Mouse (Mus musculus): ENCODE data around the gene Aplf.

Gene Aplf

DNA sequence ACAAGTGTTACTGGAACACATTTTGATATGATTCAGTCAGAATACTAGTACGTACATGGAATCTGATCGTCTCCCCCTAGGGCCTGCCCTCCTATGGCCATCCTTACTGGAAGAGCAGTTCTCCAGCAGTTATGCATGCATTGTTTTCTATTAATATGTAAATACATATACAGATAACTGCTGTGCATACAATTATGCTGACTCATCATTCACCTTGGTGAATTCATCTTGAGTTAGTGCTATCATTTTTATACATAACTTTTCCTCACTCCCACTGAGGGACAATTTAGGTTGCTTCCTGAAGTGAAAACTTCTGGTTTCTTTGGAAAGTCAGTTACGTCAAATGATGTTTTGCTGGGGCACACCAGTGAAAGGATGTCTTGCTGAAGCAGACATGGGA lies 48.8 kb downstream of the Aplf start:
- no peak for DNase-seq (ENCODE audit: low spot score in 2 of 2)

DNA sequence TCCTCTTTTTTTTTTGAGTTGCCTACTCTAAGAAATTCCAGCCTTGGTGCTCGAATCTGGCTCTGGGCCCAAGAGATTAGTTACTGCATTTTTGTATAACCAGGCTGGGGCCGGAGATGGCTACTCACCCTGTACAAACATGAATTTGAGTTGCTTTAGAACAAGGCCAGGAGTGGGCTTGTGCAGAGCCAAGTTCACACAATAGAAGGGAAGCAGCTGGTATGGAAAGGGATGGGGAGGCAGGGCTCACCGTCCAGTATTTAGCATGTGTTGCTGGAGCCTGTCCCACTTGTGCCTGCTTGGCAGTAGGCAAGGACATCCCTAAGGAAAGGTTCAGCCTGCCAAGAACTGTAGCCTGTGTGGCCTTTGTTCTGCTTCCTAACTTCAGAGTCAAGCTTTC lies 50.7 kb downstream of the Aplf start:
- no peak for DNase-seq (ENCODE audit: low spot score in 2 of 2)

DNA sequence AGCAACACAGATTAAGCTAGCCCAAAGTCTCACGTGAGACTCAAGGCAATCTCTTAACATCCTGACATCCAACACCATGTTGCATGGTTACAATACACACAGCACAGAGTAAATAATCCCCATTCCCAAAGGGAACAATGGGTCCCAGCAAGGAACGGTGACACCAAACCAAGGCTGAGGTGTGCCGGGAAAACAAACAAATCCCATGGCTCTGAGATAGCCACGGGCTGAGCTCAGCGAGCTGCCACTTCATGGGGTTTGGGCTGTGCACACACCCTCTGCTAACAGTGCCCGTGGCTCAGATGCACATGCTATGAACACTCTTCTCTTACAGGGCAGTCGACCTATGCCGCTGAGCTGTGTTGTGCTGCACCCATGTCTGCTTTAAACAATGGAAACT lies 54.0 kb downstream of the Aplf start:
- DNase-seq (ENCODE audit: low spot score in 2 of 2): no peak

DNA sequence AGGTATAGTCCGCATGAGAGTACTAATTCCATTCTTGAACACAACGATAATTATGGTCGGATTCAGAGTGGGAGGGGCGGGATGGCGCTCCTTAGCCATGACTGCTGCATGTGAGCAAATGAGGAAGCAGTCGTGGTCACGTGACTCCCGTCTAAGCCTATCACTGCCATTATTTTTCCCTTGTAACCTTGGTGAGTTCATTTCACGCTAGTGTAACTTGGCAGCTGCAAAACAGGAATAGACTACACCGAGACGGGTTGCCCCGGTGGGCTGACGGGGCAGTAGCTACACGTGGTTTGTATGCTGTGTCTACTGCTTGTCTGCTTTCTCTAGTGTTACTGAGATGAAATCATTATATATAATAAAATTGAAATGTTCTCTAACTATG lies 56.3 kb downstream of the Aplf start:
- DNase-seq (ENCODE audit: low spot score in 2 of 2): no peak

DNA sequence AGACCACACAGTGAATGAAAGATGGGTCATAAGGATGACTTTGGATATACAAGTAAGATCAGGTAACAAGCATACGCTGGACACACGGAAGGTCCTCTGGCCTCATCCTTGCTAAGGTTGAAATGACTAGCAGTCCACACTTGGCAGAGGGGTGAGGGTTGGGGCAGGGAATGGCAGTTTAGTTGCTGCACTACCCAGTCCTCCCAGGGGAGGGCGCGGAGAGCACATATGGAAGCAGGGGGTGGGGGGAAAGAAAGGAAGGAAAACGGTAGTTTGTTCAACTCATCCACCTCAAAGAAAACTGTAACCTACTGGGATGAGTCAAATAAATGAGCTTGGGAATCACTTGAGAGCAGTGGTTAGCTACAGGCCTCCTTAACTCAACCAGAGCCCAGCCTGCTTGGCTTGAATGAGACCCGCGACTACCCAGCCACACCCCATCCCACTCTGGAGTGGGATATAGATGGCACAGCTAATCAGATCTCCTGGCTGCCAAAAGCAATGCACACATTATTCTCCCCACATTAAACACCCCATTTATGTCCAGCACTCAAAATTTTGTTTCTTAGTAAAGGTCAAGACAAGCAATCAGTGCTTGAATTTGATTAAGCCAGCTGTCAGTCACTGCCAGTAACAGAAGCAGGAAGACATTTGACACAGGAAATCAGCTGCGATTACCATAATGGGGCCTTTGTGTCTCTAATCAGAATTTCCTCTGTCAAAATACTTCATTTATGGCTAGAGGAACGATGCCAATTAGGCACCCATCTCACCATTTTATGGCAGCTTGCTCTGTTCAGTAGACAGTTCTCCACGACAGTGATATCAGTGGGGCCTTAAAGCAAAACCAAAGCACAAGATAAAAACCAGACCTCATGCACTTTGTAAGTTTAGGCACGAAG lies 56.9 kb downstream of the Aplf start:
- no peak for DNase-seq (ENCODE audit: low spot score in 2 of 2)

DNA sequence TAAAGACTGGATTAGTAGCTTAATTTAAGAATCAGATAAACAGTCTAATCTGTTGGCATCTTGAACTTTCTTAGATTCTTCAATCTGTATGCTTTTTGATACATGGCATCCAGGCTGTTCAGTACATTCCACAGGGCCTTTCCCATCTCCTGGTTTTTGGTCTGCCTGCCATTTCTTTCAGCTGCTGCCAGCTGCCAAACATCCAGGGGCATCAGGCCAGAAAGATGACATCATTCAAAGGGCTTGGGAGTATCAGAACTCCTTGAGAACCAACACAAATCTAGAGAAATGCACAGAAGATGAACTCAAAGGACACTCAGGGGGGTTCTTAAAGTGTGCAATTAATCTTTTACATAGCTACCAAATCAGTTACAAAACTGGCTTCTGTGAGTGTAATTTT lies 72.2 kb downstream of the Aplf start:
- DNase-seq (ENCODE audit: low spot score in 2 of 2): peak; percentile 24 to 28

DNA sequence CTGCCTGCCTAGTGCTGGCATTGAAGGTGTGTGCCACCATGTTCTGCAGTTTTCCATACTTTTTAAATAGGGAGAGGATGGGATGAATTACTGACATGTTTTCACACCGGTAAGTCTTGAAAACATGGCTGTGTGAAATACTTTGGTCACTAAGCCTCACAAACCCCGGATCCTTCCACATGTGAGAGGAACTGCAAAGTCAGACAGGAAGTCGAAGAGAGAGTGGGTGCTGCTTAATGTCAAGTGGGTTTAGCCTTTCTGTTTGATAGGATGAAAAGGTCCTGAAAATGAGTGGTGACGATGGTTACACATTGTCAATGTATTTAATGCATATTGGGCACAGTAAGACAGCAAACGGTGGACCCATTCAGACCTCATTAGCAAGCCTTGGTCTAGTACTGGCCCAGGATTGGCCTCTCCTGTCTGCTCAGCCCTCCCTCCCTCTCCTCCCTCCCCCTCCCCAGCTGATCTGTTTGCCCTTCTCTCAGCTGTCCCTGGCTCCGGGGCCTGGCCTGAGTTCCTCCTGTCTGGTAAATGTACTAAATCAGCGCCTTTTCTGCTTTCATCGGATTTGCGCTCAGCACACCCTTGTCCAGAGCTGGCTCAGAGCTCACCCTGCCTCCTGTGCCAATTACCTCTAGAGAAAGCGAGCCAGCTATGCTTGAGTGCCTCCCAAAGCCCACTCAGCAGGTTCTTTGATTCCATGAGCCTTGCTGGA lies 74.7 kb downstream of the Aplf start:
- no peak for DNase-seq (ENCODE audit: low spot score in 2 of 2)

DNA sequence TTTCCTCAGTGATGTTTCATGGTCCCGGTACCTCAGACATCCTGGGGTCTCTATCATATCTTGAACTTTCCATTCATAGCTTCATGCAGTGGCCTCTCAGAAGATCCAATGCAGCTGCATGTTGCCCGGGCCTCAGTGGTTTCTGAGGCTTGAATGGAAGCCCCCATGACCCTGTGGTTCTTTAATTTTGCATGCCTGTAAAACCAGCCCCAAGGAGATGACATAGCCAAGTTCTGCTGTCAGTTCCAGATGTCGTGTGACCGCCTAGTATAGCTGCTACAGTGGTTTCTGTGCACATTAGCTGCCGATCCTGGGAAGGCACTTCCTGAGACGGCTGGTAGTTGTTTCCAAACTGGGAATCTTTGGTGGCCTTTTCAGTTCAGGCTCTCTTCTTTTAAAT lies 77.8 kb downstream of the Aplf start:
- no peak for DNase-seq (ENCODE audit: low spot score in 2 of 2)

DNA sequence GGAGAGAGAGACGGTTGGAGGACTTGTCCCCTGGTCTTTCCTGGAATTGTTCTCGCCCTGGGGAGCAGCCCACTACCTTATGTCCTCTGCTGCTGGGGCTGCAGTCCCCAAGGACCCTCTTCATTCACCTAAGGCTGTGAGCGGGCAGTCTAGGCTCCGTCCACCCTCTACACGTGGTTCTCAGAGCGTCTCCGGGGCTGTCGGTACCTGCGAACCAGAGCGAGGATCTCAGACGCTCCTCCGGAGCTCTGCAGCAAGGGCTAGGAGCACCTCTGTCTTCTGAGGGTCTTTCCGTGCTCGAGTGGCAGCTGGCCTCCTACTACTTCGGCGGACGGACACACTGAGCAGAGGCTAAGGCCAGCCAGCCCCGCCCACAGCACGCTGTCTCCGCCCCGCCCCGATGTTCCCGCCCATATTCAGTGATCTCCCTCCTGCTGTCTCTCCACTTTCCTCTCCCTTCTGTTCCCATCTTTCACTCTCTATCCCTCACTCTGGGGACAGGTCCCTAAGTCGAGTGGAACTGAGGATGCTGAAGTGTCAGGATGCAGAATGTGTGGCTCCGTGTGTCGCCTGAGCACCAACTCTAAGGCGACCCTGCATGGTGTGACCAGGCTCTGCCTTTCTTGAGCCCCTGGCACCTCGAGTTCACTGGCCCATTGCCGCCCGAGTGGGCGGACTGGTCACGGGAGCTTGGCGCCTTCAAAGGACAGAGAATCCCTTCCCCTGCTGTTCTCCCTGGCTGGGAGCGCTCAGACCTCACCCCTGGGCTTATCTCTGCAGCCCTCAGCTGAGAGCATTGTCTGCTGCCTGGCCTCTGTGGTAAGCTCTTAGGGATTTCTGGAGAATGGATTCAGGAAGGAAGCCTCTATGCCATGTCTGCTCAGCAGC lies 81.4 kb downstream of the Aplf start, which contains the start of gene Prokr1:
TSS of gene Prokr1 (minus strand) at position 350 of the 888 bp plus-strand sequence.
- peak in 1 of 2 experiments; percentile 11 for DNase-seq (ENCODE audit: low spot score in 2 of 2)

DNA sequence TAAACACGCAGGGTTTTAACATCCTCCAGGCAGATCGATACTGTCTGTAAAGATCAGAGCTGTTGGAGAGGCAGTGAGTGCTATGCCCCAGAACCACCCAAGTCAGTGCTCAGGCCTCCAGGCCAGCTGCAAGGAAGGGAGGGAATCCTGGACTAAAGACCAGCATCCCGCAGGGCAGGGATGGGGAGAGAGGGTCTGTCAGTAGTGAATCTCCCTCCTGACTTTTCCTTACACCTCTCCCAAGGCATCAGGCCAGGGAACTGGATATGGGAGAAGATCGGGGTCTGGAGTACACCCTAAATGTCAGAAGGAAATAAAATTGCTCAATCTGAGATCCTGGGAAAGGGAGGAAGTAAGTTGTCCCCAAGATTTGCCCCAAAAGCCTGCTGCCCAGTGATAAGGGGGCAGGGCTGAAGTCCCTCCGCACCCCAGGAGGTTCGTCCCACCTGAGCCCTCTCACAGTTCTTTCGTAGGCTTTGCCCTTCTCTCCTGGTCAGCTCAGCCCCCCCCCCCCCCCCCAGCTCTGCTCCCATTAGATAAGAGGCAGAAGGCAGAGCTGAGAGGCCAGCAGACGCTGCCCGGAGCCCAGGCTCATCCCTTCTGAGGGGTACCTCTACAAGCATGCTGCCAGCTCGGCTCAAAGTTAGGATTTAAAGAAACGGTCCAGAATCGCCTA lies 82.1 kb downstream of the Aplf start:
- DNase-seq (ENCODE audit: low spot score in 2 of 2): no peak

DNA sequence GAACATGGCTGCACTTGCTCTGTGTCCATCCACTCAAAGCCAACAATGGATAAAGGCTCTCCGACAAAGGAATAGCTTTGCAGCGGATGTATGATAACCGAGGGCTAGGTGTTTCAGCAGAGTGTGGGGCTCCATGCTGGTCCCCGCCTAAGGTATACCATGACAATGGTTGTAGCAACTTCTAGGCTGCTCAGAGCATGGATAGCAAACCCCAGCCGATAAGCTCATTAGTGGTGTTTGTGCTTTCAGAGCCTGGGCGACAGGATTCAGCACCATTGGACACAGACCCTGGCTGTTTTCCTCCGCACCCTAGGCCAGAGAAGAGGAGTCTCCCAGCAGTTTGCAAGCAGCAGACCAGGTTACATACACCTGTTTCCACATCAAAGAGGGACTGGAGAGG lies 88.0 kb downstream of the Aplf start:
- no peak for DNase-seq (ENCODE audit: low spot score in 2 of 2)

DNA sequence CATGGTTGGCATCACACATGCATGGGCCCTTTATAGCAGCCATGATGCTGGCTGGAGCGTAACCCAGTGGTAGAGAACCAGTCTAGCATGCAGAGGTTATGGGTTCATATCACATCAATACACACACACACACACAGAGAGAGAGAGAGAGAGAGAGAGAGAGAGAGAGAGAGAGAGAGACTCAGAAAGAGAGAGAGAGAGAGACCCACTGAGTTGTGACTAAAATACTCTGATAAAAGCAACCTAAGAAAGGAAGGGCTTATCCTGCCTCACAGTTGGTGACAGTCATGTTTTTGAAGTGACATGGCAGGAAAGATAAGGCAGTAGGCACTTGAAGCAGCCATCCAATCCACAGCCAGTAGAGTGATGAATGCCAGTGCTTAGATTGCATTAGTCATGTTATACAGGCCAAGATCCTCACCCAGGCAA lies 88.8 kb downstream of the Aplf start:
- no peak for DNase-seq (ENCODE audit: low spot score in 2 of 2)

DNA sequence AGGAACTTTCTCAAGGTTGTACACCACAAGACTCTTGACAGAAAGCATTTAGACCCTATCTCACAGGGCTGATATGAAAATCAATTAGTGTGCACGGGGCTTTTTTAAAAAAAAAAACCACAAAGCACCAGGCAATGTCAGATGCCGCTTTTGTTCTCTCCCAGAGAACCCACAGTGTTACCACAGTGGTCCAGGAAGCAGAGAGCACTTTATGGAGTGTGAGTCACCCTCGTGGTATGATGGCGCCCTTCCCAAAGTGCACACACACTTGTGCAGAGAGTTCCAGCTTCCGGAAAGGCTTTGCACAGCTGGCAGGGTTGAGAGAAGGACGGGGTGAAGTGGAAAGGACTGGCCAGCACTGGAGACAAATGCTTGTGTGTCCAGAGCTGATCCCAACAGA lies 89.5 kb downstream of the Aplf start:
- no peak for DNase-seq (ENCODE audit: low spot score in 2 of 2)

DNA sequence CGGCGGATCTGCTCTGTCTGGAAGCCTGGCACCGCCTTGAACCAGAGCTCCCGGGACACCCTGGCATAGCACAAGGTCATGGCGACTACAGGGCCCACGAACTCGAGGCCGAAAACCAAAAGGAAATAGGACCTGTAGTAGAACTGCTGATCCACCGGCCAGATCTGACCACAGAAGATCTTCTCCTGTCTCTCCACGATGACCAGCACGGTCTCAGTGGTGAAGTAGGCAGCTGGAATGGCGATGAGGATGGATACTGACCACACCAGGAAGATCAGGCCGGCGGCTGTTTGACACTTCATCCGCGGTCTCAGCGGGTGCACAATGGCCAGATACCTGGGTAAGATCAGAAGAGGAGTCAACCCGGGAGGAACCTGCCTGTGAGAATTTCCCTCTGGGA lies 90.4 kb downstream of the Aplf start:
- no peak for DNase-seq (ENCODE audit: low spot score in 2 of 2)

DNA sequence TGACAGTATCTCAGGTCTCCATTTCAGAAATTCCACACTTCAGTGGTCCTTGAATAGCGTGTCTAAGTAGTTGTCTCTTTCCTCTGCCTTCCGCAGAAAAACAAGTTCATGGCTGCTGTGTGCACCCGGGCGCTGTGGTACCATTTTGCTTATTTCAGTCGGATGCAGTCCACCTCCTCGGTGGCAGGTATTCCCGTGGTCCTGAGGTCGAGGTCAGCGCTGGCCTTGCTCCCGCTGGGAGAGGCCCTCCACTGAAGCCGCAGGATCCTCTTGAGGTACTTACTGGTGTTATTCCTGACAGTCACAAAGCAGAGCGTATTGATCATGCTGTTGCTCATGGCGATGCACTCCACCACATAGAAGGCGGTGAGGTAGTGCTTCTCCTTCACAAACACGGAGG lies 90.9 kb downstream of the Aplf start:
- DNase-seq (ENCODE audit: low spot score in 2 of 2): no peak

All from frontal cortex, postnatal 10 days (tissue).